Mouse (Mus musculus): ENCODE results near the gene Slc19a2. TPM values are rescaled to one million over a fixed set of nuclear protein-coding genes. Genes with fewer than 3 reads are reported as not detected.

The Slc19a2 gene
- polyA plus RNA-seq, 1 experiment from 2014 or later = 8.0 TPM

DNA sequence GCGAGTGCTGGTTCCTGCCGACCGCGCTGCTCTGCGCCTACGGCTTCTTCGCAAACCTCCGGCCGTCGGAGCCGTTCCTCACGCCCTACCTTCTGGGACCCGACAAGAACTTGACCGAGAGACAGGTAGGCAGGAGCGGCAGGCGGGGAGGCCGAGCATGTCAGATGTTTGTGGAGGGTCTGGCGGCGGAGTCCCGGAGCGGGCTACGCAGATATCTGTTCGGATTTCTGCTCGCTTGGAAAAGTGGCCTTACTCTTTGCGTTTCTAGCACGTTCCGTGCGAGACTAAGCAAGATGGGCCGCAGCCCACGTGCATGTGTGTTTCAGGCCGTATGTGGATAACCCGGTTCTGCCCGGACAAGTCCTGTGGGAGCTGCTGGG, 476 bp downstream of the Slc19a2 start:
- Histone ChIP-seq H3K9ac (replicated peaks; ENCODE audit: low read depth, low read length) (peak overlapping the region; percentile 59), H3K27me3 (replicated peaks; ENCODE audit: control insufficient read depth, insufficient read depth, low read length) (no peaks in the 10 kb centered on the region), H3K27ac (ENCODE audit: low read length) (no peak overlapping the region), H3K4me3 (replicated peaks; ENCODE audit: low read length) (peak overlapping the region; percentile 59), H3K4me1 (replicated peaks; ENCODE audit: control insufficient read depth, insufficient read depth, low read length) (peaks cover 19% of the 10 kb centered on the region), H3K4me2 (ENCODE audit: low read length) (peak overlapping the region; percentile 57), H3K36me3 (ENCODE audit: control insufficient read depth, insufficient read depth) (no peaks in the 10 kb centered on the region), H3K9me3 (ENCODE audit: control insufficient read depth, low read length) (no peaks in the 10 kb centered on the region)
- WGBS = under 1% methylated on average over 33 of the region's 33 CpGs
- peak; percentile 31; the same call in 1 of the 2 replicates for ATAC-seq

DNA sequence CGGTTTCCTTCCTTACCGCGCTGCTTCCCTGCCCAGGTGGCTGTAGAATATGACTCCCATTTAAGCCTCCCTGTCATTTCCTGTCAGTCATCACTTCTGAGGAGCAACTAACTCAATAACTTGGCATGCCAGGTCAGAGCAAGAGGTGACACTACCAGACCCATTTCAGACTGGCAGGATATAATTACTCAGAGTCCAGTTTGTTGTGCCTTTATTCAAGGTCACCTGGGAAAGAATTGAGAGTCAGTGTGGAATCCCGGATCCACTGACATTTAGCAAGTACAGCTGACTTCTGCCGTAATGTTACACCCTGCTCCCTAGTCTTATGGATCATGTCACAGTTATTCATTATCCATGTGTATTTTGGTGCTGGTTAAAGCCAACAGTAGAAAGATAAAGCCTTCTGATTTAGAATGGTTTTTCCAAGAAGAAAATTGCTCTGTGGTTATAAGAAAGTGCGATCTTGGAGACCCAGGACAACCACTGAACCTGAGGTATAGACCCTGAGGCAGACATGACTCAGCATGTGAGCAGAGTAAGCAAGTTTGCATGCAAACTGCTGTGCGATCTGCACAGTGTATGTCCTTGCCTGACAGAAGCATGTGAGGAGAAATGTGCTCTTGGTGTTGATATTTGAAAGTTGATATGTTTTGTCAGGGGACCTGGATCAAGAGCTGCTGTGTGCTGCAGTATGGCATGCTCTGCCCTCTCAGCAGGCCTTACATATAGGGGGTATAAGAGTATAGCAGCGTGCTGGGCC, 1.7 kb downstream of the Slc19a2 start:
- no peaks in the 10 kb centered on the region for H3K27me3 ChIP-seq (replicated peaks; ENCODE audit: control insufficient read depth, insufficient read depth, low read length)
- no peak for ATAC-seq
- H3K36me3 ChIP-seq (ENCODE audit: control insufficient read depth, insufficient read depth) = no peaks in the 10 kb centered on the region
- H3K9ac ChIP-seq (replicated peaks; ENCODE audit: low read depth, low read length) = no peak overlapping the region; the same call in 1 of the 2 replicates
- H3K4me2 ChIP-seq (ENCODE audit: low read length) = peak overlapping the region; percentile 57; the same call in 1 of the 2 replicates
- H3K4me3 ChIP-seq (replicated peaks; ENCODE audit: low read length) = no peak overlapping the region
- peaks cover 19% of the 10 kb centered on the region for H3K4me1 ChIP-seq (replicated peaks; ENCODE audit: control insufficient read depth, insufficient read depth, low read length)
- WGBS = 61% methylated on average over 8 of the region's 8 CpGs
- H3K27ac ChIP-seq (ENCODE audit: low read length) = no peak overlapping the region
- H3K9me3 ChIP-seq (ENCODE audit: control insufficient read depth, low read length) = no peaks in the 10 kb centered on the region

DNA sequence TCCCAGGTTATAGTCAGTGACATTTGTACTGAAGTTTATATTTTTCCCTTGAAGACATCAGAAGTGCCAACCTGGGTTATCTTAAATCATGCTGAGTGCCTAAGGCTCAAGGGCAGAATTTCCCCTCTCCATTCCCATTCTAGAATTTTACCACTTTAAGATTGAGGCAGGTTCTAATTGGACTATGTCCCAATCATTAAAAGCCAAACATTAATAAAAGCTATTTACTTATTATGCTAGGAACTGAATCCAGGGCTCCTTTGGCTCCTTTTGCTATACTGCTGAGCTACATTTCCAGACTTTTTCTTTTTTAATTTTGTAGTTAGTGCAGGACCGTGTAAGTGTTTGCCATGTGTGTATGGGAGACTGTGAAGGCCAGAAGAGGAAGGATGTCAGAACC, 2.6 kb downstream of the Slc19a2 start:
- Histone ChIP-seq H3K4me1 (replicated peaks; ENCODE audit: control insufficient read depth, insufficient read depth, low read length) (peaks cover 19% of the 10 kb centered on the region), H3K36me3 (ENCODE audit: control insufficient read depth, insufficient read depth) (no peaks in the 10 kb centered on the region), H3K4me3 (replicated peaks; ENCODE audit: low read length) (no peak overlapping the region), H3K27me3 (replicated peaks; ENCODE audit: control insufficient read depth, insufficient read depth, low read length) (no peaks in the 10 kb centered on the region), H3K9me3 (ENCODE audit: control insufficient read depth, low read length) (no peaks in the 10 kb centered on the region), H3K4me2 (ENCODE audit: low read length) (no peak overlapping the region), H3K27ac (ENCODE audit: low read length) (no peak overlapping the region), H3K9ac (replicated peaks; ENCODE audit: low read depth, low read length) (no peak overlapping the region)
- 90% methylated on average over 1 of the region's 1 CpGs for WGBS
- no peak for ATAC-seq

DNA sequence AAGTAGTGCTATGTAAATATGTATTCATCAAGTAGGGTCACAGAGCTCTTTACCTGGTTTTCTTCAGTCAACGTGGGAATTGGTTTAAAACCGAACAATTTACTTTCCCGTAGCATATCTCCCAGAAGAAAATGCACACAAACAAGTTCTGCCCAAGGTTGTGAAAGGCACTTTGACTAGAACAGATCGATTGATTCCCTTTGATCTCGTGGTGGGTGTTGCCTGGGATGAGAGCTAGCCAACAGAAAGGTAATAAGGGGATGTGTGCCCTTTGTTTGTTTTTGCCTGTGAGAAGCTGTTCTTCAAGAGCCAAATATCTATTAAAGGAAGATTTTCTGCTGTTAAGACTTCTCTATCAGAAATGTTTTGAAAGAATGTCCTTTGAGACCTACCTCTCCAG, 3.7 kb downstream of the Slc19a2 start:
- no peak overlapping the region for H3K9ac ChIP-seq (replicated peaks; ENCODE audit: low read depth, low read length)
- peaks cover 19% of the 10 kb centered on the region for H3K4me1 ChIP-seq (replicated peaks; ENCODE audit: control insufficient read depth, insufficient read depth, low read length)
- H3K27me3 ChIP-seq (replicated peaks; ENCODE audit: control insufficient read depth, insufficient read depth, low read length) = no peaks in the 10 kb centered on the region
- H3K4me2 ChIP-seq (ENCODE audit: low read length) = no peak overlapping the region
- no peak overlapping the region for H3K4me3 ChIP-seq (replicated peaks; ENCODE audit: low read length)
- no peaks in the 10 kb centered on the region for H3K9me3 ChIP-seq (ENCODE audit: control insufficient read depth, low read length)
- no peaks in the 10 kb centered on the region; the same call in 1 of the 2 replicates for H3K36me3 ChIP-seq (ENCODE audit: control insufficient read depth, insufficient read depth)
- ATAC-seq = no peak
- 80% methylated on average over 5 of the region's 5 CpGs for WGBS
- no peak overlapping the region for H3K27ac ChIP-seq (ENCODE audit: low read length)

DNA sequence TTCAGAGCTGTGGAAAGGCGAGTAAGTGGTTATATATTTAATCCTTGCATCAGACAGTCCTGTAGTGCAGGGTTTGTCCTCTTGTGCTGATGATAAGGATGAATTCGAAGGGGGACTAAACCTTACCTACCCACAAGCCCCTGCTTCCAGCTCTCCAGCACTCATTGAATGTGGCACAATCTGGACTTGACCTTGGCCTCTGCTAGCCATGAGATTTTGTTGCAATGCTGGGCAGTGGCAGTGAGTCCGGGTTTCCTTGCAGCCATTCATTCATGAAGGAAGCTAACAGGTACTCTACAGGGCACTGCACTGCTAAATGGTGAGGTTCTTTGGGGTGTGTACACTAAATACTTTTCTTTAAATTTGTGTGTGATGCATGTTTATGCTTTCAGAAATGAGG, 6.0 kb downstream of the Slc19a2 start:
- Histone ChIP-seq H3K4me1 (replicated peaks; ENCODE audit: control insufficient read depth, insufficient read depth, low read length) (peaks cover 11% of the 10 kb centered on the region), H3K27me3 (replicated peaks; ENCODE audit: control insufficient read depth, insufficient read depth, low read length) (no peaks in the 10 kb centered on the region), H3K4me2 (ENCODE audit: low read length) (no peak overlapping the region), H3K4me3 (replicated peaks; ENCODE audit: low read length) (no peak overlapping the region), H3K9ac (replicated peaks; ENCODE audit: low read depth, low read length) (no peak overlapping the region), H3K36me3 (ENCODE audit: control insufficient read depth, insufficient read depth) (no peaks in the 10 kb centered on the region; the same call in 1 of the 2 replicates), H3K27ac (ENCODE audit: low read length) (no peak overlapping the region), H3K9me3 (ENCODE audit: control insufficient read depth, low read length) (no peaks in the 10 kb centered on the region)
- ATAC-seq = no peak
- WGBS = 82% methylated on average over 3 of the region's 3 CpGs

DNA sequence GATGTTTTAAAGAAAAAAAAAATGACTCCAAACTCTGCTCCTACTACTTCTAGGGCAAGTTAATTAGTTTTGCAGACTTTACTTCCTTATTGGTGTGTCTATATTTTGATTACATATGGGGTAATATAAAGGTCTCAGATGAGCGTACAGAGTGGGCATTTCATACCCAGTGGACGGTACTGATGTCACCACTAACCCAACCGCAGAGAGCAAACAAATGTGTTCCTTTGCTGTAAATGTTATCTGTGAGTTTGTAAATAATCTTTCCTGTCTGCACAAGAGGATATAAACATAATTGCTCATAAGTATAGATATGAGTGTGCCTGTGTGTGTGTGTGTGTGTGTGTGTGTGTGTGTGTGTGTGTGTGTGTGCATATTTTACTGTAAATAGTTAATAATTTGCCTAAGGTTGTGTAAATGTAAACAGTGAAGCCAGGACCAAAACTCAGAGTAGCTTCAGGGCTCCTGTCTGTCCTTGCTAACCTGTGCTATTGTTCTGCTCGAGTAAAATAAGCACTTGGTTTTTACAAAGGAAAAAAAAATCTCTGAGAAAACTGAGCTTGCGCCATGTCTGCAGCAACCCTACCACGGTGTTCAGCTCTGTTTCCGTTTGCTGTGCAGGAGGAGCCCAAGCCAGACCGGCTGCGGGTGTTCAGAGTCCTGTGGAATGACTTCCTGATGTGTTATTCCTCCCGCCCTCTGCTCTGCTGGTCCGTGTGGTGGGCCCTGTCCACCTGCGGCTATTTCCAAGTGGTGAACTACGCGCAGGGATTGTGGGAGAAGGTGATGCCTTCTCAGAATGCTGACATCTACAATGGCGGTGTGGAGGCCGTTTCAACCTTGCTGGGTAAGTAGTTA, 11.6 kb downstream of the Slc19a2 start:
- no peak overlapping the region for H3K4me2 ChIP-seq (ENCODE audit: low read length)
- H3K9me3 ChIP-seq (ENCODE audit: control insufficient read depth, low read length) = no peaks in the 10 kb centered on the region
- H3K9ac ChIP-seq (replicated peaks; ENCODE audit: low read depth, low read length) = no peak overlapping the region
- H3K27ac ChIP-seq (ENCODE audit: low read length) = no peak overlapping the region
- no peak for ATAC-seq
- H3K4me1 ChIP-seq (replicated peaks; ENCODE audit: control insufficient read depth, insufficient read depth, low read length) = no peaks in the 10 kb centered on the region
- 91% methylated on average over 16 of the region's 16 CpGs for WGBS
- H3K27me3 ChIP-seq (replicated peaks; ENCODE audit: control insufficient read depth, insufficient read depth, low read length) = no peaks in the 10 kb centered on the region
- no peaks in the 10 kb centered on the region; the same call in 1 of the 2 replicates for H3K36me3 ChIP-seq (ENCODE audit: control insufficient read depth, insufficient read depth)
- H3K4me3 ChIP-seq (replicated peaks; ENCODE audit: low read length) = no peak overlapping the region

DNA sequence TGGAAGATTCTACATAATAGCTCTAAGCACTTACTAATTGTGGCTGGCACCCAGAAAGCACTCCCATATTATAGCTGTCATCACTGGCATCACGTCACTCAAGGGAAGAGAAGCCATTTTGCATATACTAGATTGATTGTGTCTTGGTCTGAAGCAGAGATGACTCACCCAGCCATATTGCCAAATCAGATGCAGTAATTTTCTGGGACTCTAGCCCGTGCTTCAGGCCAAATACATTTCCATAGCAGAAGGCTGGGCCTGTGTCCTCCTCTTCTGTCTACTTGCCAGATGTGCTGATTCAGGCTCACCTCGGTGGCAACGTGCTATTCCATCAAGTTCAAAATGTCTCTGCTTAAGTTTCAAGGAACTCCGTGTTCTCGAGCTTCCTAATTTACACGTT, 12.7 kb downstream of the Slc19a2 start:
- 78% methylated on average over 7 of the region's 7 CpGs for WGBS
- ATAC-seq = peak; percentile 79
- no peak overlapping the region for H3K27ac ChIP-seq (ENCODE audit: low read length)
- H3K4me2 ChIP-seq (ENCODE audit: low read length) = no peak overlapping the region
- H3K36me3 ChIP-seq (ENCODE audit: control insufficient read depth, insufficient read depth) = no peaks in the 10 kb centered on the region; the same call in 1 of the 2 replicates
- H3K9me3 ChIP-seq (ENCODE audit: control insufficient read depth, low read length) = no peaks in the 10 kb centered on the region
- no peak overlapping the region for H3K9ac ChIP-seq (replicated peaks; ENCODE audit: low read depth, low read length)
- no peaks in the 10 kb centered on the region for H3K27me3 ChIP-seq (replicated peaks; ENCODE audit: control insufficient read depth, insufficient read depth, low read length)
- no peaks in the 10 kb centered on the region for H3K4me1 ChIP-seq (replicated peaks; ENCODE audit: control insufficient read depth, insufficient read depth, low read length)
- H3K4me3 ChIP-seq (replicated peaks; ENCODE audit: low read length) = no peak overlapping the region

DNA sequence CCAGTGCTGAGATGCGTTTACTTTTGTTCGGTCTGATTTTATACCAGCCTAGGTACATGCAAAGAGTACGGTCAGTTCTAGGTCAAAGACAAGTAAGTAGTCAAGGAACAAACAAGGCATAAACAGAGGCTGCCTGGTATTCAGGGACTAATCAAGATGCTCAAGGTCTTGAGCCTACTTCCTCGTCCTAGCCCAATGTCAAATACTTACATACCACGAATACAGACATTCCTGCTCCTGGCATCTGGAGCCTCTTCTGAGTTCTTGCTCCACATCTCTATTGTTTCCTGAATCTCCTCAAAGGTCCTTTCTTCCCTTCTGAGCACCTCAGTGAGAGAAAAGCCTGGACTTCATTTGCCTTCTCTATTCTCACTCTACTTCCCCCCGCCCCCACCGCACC, 22.1 kb downstream of the Slc19a2 start:
- H3K4me1 ChIP-seq (replicated peaks; ENCODE audit: control insufficient read depth, insufficient read depth, low read length) = no peaks in the 10 kb centered on the region
- no peak overlapping the region for H3K4me3 ChIP-seq (replicated peaks; ENCODE audit: low read length)
- no peaks in the 10 kb centered on the region for H3K9me3 ChIP-seq (ENCODE audit: control insufficient read depth, low read length)
- no peaks in the 10 kb centered on the region for H3K36me3 ChIP-seq (ENCODE audit: control insufficient read depth, insufficient read depth)
- H3K27me3 ChIP-seq (replicated peaks; ENCODE audit: control insufficient read depth, insufficient read depth, low read length) = no peaks in the 10 kb centered on the region
- H3K27ac ChIP-seq (ENCODE audit: low read length) = no peak overlapping the region
- ATAC-seq = no peak
- no peak overlapping the region for H3K4me2 ChIP-seq (ENCODE audit: low read length)
- no peak overlapping the region for H3K9ac ChIP-seq (replicated peaks; ENCODE audit: low read depth, low read length)
- WGBS = 90% methylated on average over 7 of the region's 7 CpGs

DNA sequence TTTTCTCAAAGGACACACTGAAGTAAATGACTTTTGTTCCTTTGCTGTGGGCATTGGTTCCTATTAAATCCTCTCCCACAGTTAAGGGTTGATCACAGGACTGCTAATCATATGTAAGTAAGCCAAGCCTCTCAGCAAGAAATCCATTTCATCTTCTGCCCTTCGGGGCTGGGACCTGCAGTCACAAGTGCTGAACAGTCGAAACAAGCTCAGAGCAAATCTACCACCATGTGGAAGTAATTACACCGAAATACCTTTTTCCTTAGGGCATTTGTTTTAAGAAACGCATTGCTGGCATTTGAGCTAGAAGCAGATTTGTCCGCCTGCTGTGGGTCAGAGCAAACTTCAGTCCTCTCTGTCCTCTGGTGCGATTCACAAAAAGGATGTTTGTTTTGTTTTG, 24.8 kb downstream of the Slc19a2 start:
- no peak overlapping the region for H3K4me3 ChIP-seq (replicated peaks; ENCODE audit: low read length)
- no peaks in the 10 kb centered on the region for H3K4me1 ChIP-seq (replicated peaks; ENCODE audit: control insufficient read depth, insufficient read depth, low read length)
- H3K9me3 ChIP-seq (ENCODE audit: control insufficient read depth, low read length) = no peaks in the 10 kb centered on the region
- 80% methylated on average over 6 of the region's 6 CpGs for WGBS
- no peaks in the 10 kb centered on the region for H3K27me3 ChIP-seq (replicated peaks; ENCODE audit: control insufficient read depth, insufficient read depth, low read length)
- no peak overlapping the region for H3K27ac ChIP-seq (ENCODE audit: low read length)
- no peak overlapping the region for H3K9ac ChIP-seq (replicated peaks; ENCODE audit: low read depth, low read length)
- no peaks in the 10 kb centered on the region for H3K36me3 ChIP-seq (ENCODE audit: control insufficient read depth, insufficient read depth)
- H3K4me2 ChIP-seq (ENCODE audit: low read length) = no peak overlapping the region
- ATAC-seq = no peak
